Mouse (Mus musculus): ENCODE data around the gene Slc38a7.

DNA sequence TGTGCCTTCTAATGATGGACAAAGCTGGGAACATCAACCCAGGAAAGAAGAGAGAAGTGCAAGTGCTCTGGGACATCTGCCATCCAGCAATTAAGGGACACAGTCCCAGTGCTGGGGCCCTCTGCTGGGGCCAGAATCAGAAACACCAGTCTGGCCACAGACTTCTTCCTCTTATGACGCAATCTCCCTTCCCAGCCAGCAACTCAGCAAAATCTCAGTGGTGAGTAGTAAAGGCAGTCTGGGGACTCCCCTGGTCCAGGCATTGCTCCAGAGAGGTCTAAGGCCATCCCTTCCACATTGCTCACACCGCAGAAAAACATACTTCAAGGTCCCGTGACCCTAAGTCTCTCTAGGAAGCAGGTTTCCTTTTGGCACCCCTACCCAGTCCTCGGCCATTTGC lies 1.0 kb downstream of the Slc38a7 start:
- no peak for TF ChIP-seq POLR2A (IDR thresholded peaks at IDR 0.05; ENCODE audit: borderline replicate concordance, insufficient read depth, low read length)
- TF ChIP-seq CTCF (IDR thresholded peaks at IDR 0.05; ENCODE audit: borderline replicate concordance, insufficient read depth, low read depth, low read length), result no peak

All from cerebellum, adult 2 months (tissue).